Mouse (Mus musculus) midbrain, embryonic 15.5 days (tissue): ENCODE measurements around the gene Gm49339. TPM values are rescaled to one million over a fixed set of nuclear protein-coding genes. Genes with fewer than 3 reads are reported as not detected.

Experiments used
- ATAC-seq: fragments of 200-750 bp; cut with Nextera tagmentation; replicated peaks from 2 replicates; pipeline ENCODE4 v1.8.0; 2017; ENCODE audit warnings: moderate TSS enrichment
- H3K27ac ChIP-seq: fragments of 300-500 bp; sonication (generic); 2 replicates; pipeline ENCODE4 v1.5.1; 2015; ENCODE audit warnings: mild to moderate bottlenecking, inconsistent platforms
- H3K27me3 ChIP-seq: fragments of 300-500 bp; sonication (generic); replicated peaks from 2 replicates; pipeline ENCODE4 v1.6.1; 2015; ENCODE audit warnings: inconsistent platforms
- H3K36me3 ChIP-seq: fragments of 300-500 bp; sonication (generic); replicated peaks from 2 replicates; pipeline ENCODE4 v1.6.1; 2015; ENCODE audit warnings: inconsistent platforms
- H3K4me1 ChIP-seq: fragments of 300-500 bp; sonication (generic); 2 replicates; pipeline ENCODE4 v1.6.1; 2015; ENCODE audit warnings: inconsistent platforms
- H3K4me2 ChIP-seq: fragments of 300-500 bp; sonication (generic); 2 replicates; pipeline ENCODE4 v1.6.1; 2015; ENCODE audit warnings: inconsistent platforms, mild to moderate bottlenecking, moderate library complexity
- H3K4me3 ChIP-seq: fragments of 300-500 bp; sonication (generic); 2 replicates; pipeline ENCODE4 v1.5.1; 2015; ENCODE audit warnings: mild to moderate bottlenecking, inconsistent platforms
- H3K9ac ChIP-seq: fragments of 300-500 bp; sonication (generic); 2 replicates; pipeline ENCODE4 v1.6.1; 2015; ENCODE audit warnings: mild to moderate bottlenecking, inconsistent platforms
- H3K9me3 ChIP-seq: fragments of 300-500 bp; sonication (generic); 2 replicates; pipeline ENCODE4 v1.6.1; 2016; ENCODE audit warnings: inconsistent platforms
- WGBS: fragments of 180-500 bp; shearing (Covaris S2); methylation state at CpG from one replicate; pipeline ENCODE4 v1.1.7; 2015; ENCODE audit warnings: mixed read lengths; 5-methylcytosine and 5-hydroxymethylcytosine counted together
- polyA plus RNA-seq: library from polyadenylated mRNA; unstranded; fragments of >200 nt; fragmentation: Nextera tagmentation; extraction: Ambion mirVana; gene quantifications from 2 replicates; pipeline ENCODE4 v1.2.1, GENCODE M21; 2015

Gene Gm49339
- polyA plus RNA-seq, 1 experiment from 2014 or later, result 0.21 TPM

DNA sequence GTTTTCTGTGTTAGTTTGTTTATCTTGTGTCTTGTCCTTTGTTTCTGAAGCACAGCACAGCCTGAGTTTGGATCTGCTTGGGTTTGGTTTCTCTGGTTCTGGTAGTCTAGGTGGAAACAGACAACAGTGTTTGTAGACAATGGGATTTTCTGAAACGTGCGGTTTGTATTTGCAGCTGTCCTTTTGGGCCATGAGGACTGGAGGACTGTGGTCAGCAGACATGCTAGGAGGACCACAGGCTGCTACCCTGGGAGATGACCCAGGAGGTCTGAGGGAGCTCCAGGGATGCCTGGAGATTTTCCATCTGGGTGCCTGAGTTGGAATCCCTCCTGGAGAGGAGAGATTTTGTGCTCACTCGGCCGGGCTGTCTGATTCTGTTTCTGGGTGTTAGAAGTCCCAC is 46.2 kb downstream of the Gm49339 start:
- no peaks in the 10 kb centered on the region for H3K4me1 ChIP-seq

DNA sequence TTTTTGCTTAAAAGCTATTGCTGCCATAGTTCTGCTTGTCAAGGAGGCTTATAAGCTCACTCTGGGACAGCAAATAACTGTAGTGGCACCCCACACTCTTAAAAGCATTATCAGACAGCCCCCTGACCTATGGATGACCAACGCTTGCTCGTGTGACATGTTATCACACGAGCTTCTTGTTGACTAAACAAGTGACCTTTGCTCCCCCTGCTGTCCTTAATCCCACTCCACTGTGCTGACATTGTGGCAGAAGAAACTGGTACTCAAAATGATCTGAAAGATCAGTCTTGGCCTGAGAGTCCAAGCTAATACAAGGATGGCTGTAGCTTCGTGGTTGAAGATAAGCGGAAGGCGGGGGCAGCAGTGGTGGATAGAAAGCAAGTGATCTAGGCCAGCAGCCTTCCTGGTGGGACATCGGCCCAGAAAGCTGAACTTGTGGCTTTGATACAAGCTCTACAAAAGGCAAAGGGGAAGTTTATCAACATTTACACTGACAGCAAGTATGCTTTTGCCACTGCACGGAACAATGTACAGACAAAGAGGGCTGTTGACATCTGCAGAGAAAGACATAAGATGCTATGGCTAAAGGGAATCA is 48.5 kb downstream of the Gm49339 start:
- Histone ChIP-seq H3K9me3 (no peaks in the 10 kb centered on the region), H3K36me3 (no peaks in the 10 kb centered on the region), H3K27ac (no peak overlapping the region), H3K4me2 (no peak overlapping the region), H3K27me3 (no peaks in the 10 kb centered on the region), H3K9ac (no peak overlapping the region), H3K4me3 (no peak overlapping the region), H3K4me1 (no peaks in the 10 kb centered on the region)
- 69% methylated on average over 8 of the region's 8 CpGs for WGBS
- ATAC-seq, result no peak

More for the DNA sequence above, 46.2 kb downstream of the Gm49339 start:
- Histone ChIP-seq H3K36me3 (no peaks in the 10 kb centered on the region), H3K27ac (no peak overlapping the region), H3K27me3 (no peaks in the 10 kb centered on the region), H3K9me3 (no peaks in the 10 kb centered on the region), H3K9ac (no peak overlapping the region), H3K4me2 (no peak overlapping the region), H3K4me3 (no peak overlapping the region)
- no peak for ATAC-seq
- WGBS, result 75% methylated on average over 4 of the region's 4 CpGs

DNA sequence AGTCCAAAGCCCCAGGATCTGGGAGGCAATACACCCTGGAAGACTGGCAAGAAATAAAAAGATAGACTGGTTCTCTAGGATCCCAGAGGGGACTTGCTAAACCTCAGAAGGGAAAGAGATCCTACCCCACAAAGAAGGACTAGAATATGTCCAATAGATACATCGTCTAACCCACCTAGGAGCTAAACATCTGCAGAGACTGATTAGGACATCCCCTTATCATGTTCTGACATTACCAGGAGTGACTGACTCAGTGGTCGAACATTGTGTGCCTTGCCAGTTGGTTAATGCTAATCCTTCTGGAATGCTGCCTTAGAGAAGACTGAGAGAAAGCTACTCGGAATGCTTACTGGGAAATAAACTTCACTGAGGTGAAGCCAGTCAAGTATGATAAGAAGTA is 49.1 kb downstream of the Gm49339 start:
- H3K27me3 ChIP-seq, result no peaks in the 10 kb centered on the region
- H3K4me1 ChIP-seq, result no peaks in the 10 kb centered on the region
- no peak overlapping the region for H3K9ac ChIP-seq
- 53% methylated on average over 3 of the region's 3 CpGs for WGBS
- no peaks in the 10 kb centered on the region for H3K36me3 ChIP-seq
- no peaks in the 10 kb centered on the region for H3K9me3 ChIP-seq
- no peak for ATAC-seq
- no peak overlapping the region for H3K27ac ChIP-seq
- H3K4me2 ChIP-seq, result no peak overlapping the region
- no peak overlapping the region for H3K4me3 ChIP-seq

DNA sequence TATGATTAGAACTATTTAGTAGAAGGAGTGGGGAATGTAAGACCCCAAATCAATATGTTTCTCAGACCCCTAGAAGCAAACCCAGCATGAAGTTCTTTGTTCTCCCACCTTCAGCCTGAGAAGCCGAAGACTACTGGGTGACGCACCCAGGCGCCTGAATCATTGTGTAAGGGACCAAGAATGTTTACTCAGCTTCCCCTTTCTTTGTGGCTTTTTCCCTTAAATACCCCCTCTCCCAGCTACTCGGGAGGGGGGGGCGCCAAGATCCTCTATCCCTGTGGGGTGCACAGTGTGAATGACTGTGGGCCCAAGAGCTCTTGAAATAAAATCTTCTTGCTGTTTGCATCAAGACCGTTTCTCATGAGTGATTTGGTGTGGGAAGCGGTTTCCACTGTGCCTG is 50.4 kb downstream of the Gm49339 start:
- Histone ChIP-seq H3K27ac (no peak overlapping the region), H3K9ac (no peak overlapping the region), H3K4me1 (no peaks in the 10 kb centered on the region), H3K9me3 (no peaks in the 10 kb centered on the region), H3K27me3 (no peaks in the 10 kb centered on the region), H3K4me2 (no peak overlapping the region), H3K36me3 (no peaks in the 10 kb centered on the region), H3K4me3 (no peak overlapping the region)
- WGBS, result 85% methylated on average over 7 of the region's 7 CpGs
- ATAC-seq, result no peak

Other genes starting within 250 kb of the Gm49339 start
- gene Lilr4b, start within 50 bp of the Gm49339 start, polyA plus RNA-seq, result 0.30 and 0.57 TPM in 2 replicates
- 0.21 and 1.3 TPM in 2 replicates for gene Lilrb4a, start 10.3 kb downstream of the Gm49339 start, polyA plus RNA-seq
- 2.5 and 2.9 TPM in 2 replicates for gene Fam162b, start 109.9 kb downstream of the Gm49339 start, polyA plus RNA-seq
- not detected in 2 replicates for gene Gprc6a, start 150.8 kb downstream of the Gm49339 start, polyA plus RNA-seq
- not detected in 2 replicates for gene Rfx6, start 197.1 kb downstream of the Gm49339 start, polyA plus RNA-seq